Mouse (Mus musculus) forebrain, embryonic 14.5 days (tissue): ENCODE measurements around the gene Usp31. TPM values are rescaled to one million over a fixed set of nuclear protein-coding genes. Genes with fewer than 3 reads are reported as not detected.

ENCODE experiments used
- ATAC-seq: fragments of 200-750 bp; cut with Nextera tagmentation; 2 replicates; pipeline ENCODE4 v1.8.0; 2017; ENCODE audit warnings: mild to moderate bottlenecking, moderate library complexity
- DNase-seq: peaks from one replicate; pipeline ENCODE4 v3.0.0-alpha.2; 2015; ENCODE audit warnings: low spot score
- H3K27ac ChIP-seq: fragments of 300-500 bp; sonication (generic); 2 replicates; pipeline ENCODE4 v1.5.1; 2014; ENCODE audit warnings: low read depth, mild to moderate bottlenecking, control low read depth, low read length, moderate library complexity
- H3K27me3 ChIP-seq: fragments of 300-500 bp; sonication (generic); replicated peaks from 2 replicates; pipeline ENCODE4 v1.6.1; 2014; ENCODE audit warnings: low read length, control low read depth, mixed read lengths; ENCODE audit not compliant: control insufficient read depth, insufficient read depth
- H3K36me3 ChIP-seq: fragments of 300-500 bp; sonication (generic); 2 replicates; pipeline ENCODE4 v1.6.1; 2014; ENCODE audit warnings: low read length, control low read depth; ENCODE audit not compliant: control insufficient read depth, insufficient read depth
- H3K4me1 ChIP-seq: fragments of 300-500 bp; sonication (generic); 2 replicates; pipeline ENCODE4 v1.6.1; 2014; ENCODE audit warnings: antibody characterized with exemption, low read length, control low read depth; ENCODE audit not compliant: control insufficient read depth, insufficient read depth
- H3K4me2 ChIP-seq: fragments of 300-500 bp; sonication (generic); 2 replicates; pipeline ENCODE4 v1.6.1; 2014; ENCODE audit warnings: mild to moderate bottlenecking, control low read depth, low read length
- H3K4me3 ChIP-seq: fragments of 300-500 bp; sonication (generic); 2 replicates; pipeline ENCODE4 v1.5.1; 2014; ENCODE audit warnings: low read depth, low read length, control low read depth
- H3K9ac ChIP-seq: fragments of 300-500 bp; sonication (generic); 2 replicates; pipeline ENCODE4 v1.6.1; 2014; ENCODE audit warnings: mild to moderate bottlenecking, low read length, control low read depth, moderate library complexity
- H3K9me3 ChIP-seq: fragments of 300-500 bp; sonication (generic); replicated peaks from 2 replicates; pipeline ENCODE4 v1.6.1; 2016; ENCODE audit warnings: low read length, control low read depth, mixed read lengths; ENCODE audit not compliant: control insufficient read depth
- WGBS: fragments of 180-500 bp; shearing (Covaris S2); extraction: QIAGEN DNeasy Blood & Tissue Kit; methylation state at CpG from one replicate; pipeline ENCODE4 v1.1.7; 2014; 5-methylcytosine and 5-hydroxymethylcytosine counted together
- polyA plus RNA-seq: library from polyadenylated mRNA; unstranded; fragments of >200 nt; fragmentation: Nextera tagmentation; extraction: Ambion mirVana; gene quantifications from 2 replicates; pipeline ENCODE4 v1.2.1, GENCODE M21; 2014

The Usp31 gene
- polyA plus RNA-seq, 1 experiment from 2014 or later: 3.6 TPM

DNA sequence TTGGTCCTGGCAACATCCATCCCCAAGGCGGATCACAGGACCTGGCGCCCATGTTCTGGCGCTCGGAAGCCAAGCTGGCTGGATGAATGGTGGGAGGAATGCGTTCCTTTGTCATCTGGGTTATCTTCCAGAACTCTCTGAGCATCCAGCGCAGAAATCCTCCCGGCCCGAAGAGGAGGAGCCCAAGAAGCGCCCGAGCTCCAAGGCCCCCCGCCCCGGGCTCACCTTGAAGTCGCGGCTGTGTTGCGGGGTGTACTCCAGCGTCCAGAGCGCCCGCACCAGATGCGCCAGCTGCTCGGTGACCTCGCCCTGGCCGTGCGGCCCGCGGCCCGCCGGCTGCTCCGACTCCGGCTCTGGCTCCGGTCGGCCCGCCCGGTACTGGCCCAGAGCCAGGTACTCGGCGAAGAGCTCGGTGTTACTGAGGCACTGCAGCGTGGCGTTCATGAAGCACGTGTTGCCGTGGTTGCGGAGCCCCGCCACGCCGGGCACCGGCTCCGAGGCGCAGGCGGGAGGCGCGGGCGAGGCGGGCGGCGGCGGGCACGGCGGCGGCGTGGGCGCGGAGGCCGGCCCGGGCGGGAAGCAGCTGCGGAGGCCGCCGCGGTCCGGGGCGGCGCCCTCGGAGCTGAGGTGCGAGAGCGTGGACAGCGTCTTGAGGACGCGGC, 511 bp downstream of the Usp31 start:
- peak; percentile 25 for ATAC-seq
- peak; percentile 57 for DNase-seq
- under 1% methylated on average over 62 of the region's 77 CpGs for WGBS
- Histone ChIP-seq H3K4me3 (peak overlapping the region; percentile 82), H3K9ac (peak overlapping the region; percentile 88), H3K4me2 (peak overlapping the region; percentile 91), H3K27ac (peak overlapping the region; percentile 90), H3K9me3 (no peaks in the 10 kb centered on the region), H3K4me1 (peaks cover 28% of the 10 kb centered on the region), H3K27me3 (no peaks in the 10 kb centered on the region), H3K36me3 (peaks cover 13% of the 10 kb centered on the region; the same call in 1 of the 2 replicates)

DNA sequence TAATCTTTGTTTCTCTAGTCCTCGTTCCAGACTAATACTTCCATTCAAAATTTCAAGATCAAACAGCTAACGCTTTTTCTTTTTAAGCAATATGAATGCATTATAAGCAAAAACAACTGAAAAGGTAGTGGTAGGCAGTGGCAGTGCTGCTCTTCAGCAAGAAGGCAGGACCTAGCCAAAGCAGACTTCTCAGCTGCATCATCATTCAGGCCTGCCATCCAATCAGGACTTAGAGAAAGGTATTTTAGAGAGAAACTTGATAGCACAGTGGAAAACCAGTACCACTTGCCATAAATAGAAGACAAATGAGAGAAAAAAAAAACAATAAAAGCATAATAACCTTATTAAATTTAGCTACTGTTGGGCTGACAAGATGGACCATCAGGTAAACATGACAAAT, 2.0 kb downstream of the Usp31 start:
- Histone ChIP-seq H3K4me2 (peak overlapping the region; percentile 91), H3K4me1 (peaks cover 28% of the 10 kb centered on the region), H3K4me3 (no peak overlapping the region), H3K9me3 (no peaks in the 10 kb centered on the region), H3K9ac (no peak overlapping the region), H3K36me3 (peaks cover 13% of the 10 kb centered on the region; the same call in 1 of the 2 replicates), H3K27me3 (no peaks in the 10 kb centered on the region), H3K27ac (no peak overlapping the region)
- WGBS: 78% methylated on average over 2 of the region's 2 CpGs
- no peak for DNase-seq
- no peak for ATAC-seq

DNA sequence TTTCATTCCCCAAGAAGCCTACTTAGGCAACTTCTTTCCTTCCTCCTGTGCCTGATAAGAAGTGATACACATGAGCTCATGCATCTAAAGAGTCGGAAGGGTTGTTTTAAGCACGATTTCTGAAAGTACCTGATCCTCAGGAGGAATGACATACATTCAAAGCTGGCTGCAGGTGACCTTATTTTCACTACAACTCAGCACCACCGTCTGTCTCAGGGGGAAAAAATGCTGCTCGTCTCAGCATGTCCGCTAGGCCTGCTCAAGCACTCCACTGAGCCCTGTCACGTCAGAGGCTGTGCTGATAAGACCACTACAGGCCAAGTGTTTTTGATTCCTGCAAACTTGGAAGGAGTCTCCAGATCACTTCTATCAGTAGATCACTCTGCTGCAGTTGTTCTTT, 5.1 kb downstream of the Usp31 start:
- peaks cover 30% of the 10 kb centered on the region for H3K4me1 ChIP-seq
- no peak overlapping the region for H3K4me2 ChIP-seq
- no peaks in the 10 kb centered on the region for H3K9me3 ChIP-seq
- H3K9ac ChIP-seq: no peak overlapping the region
- H3K36me3 ChIP-seq: peaks cover 13% of the 10 kb centered on the region; the same call in 1 of the 2 replicates
- 80% methylated on average over 6 of the region's 6 CpGs for WGBS
- H3K4me3 ChIP-seq: no peak overlapping the region
- DNase-seq: no peak
- ATAC-seq: no peak
- no peaks in the 10 kb centered on the region for H3K27me3 ChIP-seq
- H3K27ac ChIP-seq: no peak overlapping the region

DNA sequence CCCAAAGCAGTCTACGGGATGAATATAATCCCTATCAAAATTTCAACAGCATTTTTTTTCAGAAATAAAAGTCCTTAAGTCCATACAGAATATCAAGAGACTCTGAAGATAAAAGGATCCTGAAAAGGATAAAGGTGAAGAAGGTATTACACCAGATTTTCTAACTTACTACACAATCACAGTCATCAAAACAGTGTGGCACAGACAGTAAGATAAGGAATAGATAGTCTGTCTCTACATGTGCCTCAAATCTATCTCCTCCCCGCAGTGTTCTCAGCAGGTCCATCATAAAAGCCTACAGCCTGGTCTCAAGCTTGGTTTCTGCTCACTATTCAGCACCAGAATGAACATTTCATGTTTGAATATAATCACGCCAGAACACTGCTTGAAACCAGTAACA, 6.6 kb downstream of the Usp31 start:
- H3K27me3 ChIP-seq: no peaks in the 10 kb centered on the region
- 89% methylated on average over 3 of the region's 3 CpGs for WGBS
- no peak overlapping the region for H3K4me3 ChIP-seq
- ATAC-seq (no peak), DNase-seq (no peak)
- no peaks in the 10 kb centered on the region for H3K9me3 ChIP-seq
- no peak overlapping the region for H3K9ac ChIP-seq
- no peak overlapping the region for H3K27ac ChIP-seq
- peaks cover 24% of the 10 kb centered on the region for H3K4me1 ChIP-seq
- H3K36me3 ChIP-seq: peaks cover 13% of the 10 kb centered on the region; the same call in 1 of the 2 replicates
- no peak overlapping the region for H3K4me2 ChIP-seq

DNA sequence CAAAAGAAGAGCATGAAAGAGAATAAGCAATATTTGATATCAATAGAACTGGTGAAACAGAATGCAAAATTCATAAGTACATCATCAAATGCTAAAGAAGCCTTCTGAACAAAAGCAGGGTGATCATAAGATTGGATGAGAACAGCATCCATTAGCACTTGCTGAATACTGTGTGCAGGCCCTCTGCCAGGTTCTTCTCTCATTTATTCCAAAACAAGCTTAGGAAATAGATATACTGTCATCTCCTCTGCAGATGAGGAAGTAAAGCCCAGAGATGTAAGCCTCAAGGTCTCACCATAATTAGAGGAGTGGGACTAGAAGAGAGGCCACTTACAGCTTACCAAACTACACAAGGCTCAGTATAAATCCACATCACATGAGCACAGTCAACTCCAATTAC, 7.8 kb downstream of the Usp31 start:
- Histone ChIP-seq H3K4me3 (no peak overlapping the region), H3K4me2 (no peak overlapping the region), H3K27me3 (no peaks in the 10 kb centered on the region), H3K4me1 (peaks cover 11% of the 10 kb centered on the region), H3K27ac (no peak overlapping the region), H3K9ac (no peak overlapping the region), H3K36me3 (peaks cover 13% of the 10 kb centered on the region; the same call in 1 of the 2 replicates), H3K9me3 (no peaks in the 10 kb centered on the region)
- ATAC-seq (no peak), DNase-seq (no peak)

DNA sequence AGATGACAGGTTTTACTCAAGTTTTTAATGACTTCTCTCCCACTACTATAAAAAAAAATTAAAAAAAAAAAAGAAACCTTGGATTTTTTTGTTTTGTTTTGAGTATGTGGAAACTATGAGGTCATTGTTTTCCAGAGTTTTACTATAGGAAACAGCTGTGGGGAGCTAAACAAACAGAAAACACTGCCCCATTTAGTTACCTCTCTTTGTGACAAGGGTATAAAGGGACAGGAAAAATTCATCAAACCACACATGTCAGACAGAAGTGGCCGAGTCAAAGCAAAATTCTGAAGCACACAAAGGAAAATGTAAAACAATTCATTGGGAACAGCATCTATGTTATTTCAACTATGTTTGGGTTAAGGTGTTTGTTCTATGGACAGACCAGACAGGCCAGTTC, 9.5 kb downstream of the Usp31 start:
- Histone ChIP-seq H3K27ac (no peak overlapping the region), H3K9ac (no peak overlapping the region), H3K4me3 (no peak overlapping the region), H3K4me2 (no peak overlapping the region), H3K4me1 (peaks cover 3% of the 10 kb centered on the region; the same call in 1 of the 2 replicates), H3K27me3 (no peaks in the 10 kb centered on the region), H3K36me3 (peaks cover 6% of the 10 kb centered on the region; the same call in 1 of the 2 replicates), H3K9me3 (no peaks in the 10 kb centered on the region)
- no peak for DNase-seq
- 52% methylated on average over 1 of the region's 1 CpGs for WGBS
- ATAC-seq: no peak

DNA sequence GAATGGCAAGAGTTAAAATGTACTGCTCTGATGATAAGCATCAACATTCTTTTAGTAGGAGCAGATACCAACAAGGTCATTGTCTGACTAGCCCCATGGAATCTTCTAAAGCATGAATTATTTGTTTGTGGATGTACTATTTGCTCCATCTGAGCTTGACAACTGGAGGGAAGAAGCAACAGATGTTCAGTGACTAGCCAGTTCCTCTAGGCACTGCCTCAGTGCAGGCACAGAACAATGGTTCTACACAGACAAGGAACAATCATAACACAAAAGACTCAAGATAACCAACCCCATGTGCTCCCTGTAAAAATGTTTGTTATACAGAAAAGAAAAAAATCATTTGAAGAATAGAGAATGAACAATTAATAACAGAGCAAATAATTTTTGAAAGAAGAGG, 9.9 kb downstream of the Usp31 start:
- no peak for ATAC-seq
- Histone ChIP-seq H3K4me1 (peaks cover 3% of the 10 kb centered on the region; the same call in 1 of the 2 replicates), H3K27me3 (no peaks in the 10 kb centered on the region), H3K9ac (no peak overlapping the region), H3K36me3 (peaks cover 5% of the 10 kb centered on the region; the same call in 1 of the 2 replicates), H3K9me3 (no peaks in the 10 kb centered on the region), H3K4me2 (no peak overlapping the region), H3K27ac (no peak overlapping the region), H3K4me3 (no peak overlapping the region)
- DNase-seq: no peak

DNA sequence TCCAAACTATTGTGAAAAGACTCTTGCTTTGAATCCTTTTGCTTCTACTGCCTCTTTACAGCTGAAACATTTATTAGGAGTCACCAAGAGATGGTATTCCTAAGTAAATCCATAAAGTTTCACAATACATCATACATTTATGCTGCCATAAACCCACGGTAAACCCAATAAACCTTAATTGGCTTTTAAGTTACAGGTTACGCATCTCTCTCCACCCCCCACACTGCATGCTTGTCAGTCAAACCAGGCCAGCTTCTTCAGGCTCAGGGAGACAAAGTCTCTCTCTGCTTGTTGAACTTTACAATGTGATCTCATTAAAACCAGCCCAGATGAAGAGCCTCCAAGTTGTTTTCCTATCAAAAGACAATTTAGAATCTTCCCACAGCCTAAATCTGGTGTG, 15.2 kb downstream of the Usp31 start:
- WGBS: 82% methylated on average over 2 of the region's 2 CpGs
- DNase-seq (no peak), ATAC-seq (no peak)
- H3K9ac ChIP-seq: no peak overlapping the region
- no peaks in the 10 kb centered on the region for H3K4me1 ChIP-seq
- no peaks in the 10 kb centered on the region for H3K9me3 ChIP-seq
- no peaks in the 10 kb centered on the region for H3K36me3 ChIP-seq
- H3K4me3 ChIP-seq: no peak overlapping the region
- no peak overlapping the region for H3K27ac ChIP-seq
- no peaks in the 10 kb centered on the region for H3K27me3 ChIP-seq
- no peak overlapping the region for H3K4me2 ChIP-seq

DNA sequence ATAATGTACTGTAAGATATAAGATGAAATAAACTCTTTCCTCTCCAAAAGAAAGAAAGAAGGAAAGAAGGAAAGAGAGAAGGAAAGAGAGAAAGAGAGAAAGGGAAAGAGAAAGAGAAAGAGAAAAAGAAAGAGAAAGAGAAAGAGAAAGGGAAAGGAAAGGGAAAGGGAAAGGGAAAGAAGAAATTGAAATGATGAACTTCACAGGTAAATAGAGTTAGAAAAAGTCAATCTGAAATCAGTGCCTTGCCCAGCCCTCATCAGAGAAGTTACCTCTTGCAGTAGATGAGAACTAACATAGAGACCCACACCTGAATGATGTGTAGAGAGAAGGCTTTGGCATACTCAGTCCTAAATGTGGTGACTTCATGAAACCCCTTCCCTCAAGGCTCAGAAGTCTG, 17.7 kb downstream of the Usp31 start:
- Histone ChIP-seq H3K4me3 (no peak overlapping the region), H3K36me3 (no peaks in the 10 kb centered on the region), H3K27me3 (no peaks in the 10 kb centered on the region), H3K9me3 (no peaks in the 10 kb centered on the region), H3K4me1 (no peaks in the 10 kb centered on the region), H3K27ac (no peak overlapping the region), H3K9ac (no peak overlapping the region), H3K4me2 (no peak overlapping the region)
- DNase-seq (no peak), ATAC-seq (no peak)
